Mouse (Mus musculus): Measurements from ENCODE around the gene Chrm5.
"Not testable (repeated sequence)": the region's sequence is repeated elsewhere in the genome, so short reads cannot be mapped to it uniquely, and the experiment has no call there.

Chrm5 gene

DNA sequence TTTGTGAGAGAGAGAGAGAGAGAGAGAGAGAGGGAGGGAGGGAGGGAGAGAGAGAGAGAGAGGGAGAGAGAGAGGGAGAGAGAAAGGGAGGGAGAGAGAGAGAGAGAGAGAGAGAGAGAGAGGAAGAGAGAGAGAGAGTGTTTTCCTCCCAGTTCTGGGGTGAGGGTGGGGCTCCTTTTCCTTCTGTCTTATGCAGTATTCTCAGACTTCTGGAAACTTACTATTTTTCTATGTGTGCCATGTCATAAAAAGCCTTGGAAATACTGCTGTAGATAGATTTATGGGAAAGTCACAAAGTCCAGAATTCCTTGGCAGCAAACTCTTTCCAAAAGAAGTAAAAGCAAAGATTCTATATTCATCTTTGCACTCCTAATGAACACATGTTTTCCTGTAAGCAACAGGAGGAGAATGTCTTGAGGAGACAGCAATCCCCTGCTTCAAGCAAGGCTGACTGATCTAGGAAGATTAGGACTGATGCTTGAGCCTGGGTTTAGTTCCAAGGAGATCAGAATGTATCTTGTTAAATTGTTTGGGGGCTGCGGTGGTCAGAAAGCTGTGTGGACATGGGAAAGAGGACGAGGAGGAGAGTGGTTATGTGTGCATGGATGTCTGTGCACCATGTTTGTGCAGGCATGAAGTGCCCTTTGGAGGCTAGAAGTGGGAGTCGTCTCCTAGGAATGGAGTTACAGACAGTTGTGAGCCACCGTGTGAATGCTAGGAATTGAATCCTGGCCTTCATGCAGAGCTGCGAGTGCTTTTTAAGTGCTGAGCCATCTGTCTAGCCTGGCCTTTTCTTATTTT is 2.2 kb upstream of the Chrm5 start:
- in situ Hi-C loops (cut with MboI), result loop anchor here (10.0 kb wide), 1 partner anchor 108 kb away; the partner anchor contains the start of gene Katnbl1

GRCm38 (mm10) chr2:112481564-112481963 is 995 bp upstream of the Chrm5 start:
- in situ Hi-C loops (cut with MboI), result loop anchor here (10.0 kb wide), 1 partner anchor 107 kb away; the partner anchor contains the start of gene Katnbl1

DNA sequence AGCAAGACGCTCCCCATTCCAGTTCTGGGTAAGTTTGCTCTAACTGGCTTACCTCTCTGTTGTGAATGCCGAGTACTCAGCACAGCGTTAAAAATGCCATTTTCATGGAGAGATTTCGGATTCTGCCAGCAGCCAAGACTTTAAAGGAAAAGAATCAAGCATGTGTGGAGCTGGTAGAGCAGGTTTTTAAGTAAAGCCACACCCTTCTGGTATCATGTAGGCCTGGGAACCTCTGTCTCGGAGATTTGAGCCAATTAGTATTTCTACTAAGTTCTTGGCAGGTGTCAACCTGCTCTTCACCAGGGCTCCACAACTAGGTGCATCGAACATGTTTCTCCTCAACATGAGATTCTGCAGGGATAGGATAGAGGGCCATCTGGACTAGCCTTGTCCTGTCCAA is 4.0 kb downstream of the Chrm5 start:
- in situ Hi-C loops (cut with MboI), result no loop called here

DNA sequence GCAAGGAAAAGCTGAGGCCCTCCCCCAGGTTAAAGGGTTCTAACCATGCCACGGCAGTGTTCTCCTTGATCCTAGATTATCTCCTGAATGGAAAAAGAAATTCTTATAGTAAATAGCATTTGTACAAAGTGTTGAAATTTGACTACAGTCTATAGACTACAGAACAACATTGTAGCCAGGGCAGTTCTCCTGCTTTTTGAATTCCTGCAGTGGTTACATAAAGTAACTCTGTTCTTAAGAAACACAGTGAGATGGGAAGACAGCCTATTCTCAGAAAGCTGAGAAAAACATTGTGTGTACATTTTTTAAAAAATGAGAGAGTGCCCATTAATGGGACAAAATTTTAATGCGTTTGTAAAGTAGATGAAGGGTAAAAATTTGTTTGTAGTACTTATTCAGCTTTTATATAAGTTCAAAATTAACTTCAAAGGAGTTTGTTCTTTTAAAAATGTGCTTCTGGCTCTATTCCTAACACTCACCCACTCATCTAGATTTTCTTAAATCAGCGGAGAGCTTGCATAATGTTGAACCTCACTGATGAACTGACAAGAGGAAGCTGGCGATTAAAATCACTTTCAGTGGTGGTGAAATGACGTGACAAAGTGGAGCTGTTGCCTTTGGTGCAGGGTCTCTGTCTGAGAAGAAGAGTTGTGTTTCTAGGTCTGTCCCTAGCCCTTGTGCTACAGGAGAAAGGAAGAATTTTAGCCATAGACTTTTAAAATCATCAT is 5.4 kb downstream of the Chrm5 start:
- in situ Hi-C loops (cut with MboI), result no loop called here

DNA sequence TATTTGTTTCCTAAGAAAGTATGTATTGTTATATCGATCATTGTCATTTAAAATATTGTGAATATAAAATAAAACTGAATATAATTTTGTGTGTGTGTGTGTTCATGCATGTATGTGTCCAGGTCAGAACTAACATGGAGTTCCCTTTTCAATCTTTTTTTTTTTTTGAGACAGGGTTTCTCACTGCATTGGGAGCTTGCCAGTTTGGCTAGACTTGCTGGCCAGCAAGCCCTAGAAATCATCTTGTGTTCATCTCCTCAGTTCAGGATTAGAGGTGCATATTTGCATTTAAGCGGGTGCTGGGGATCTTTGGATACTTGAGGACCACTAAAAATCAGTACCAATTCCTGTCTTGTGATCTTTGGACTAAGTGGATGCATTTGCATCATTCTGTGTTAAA is 8.5 kb downstream of the Chrm5 start:
- in situ Hi-C loops (cut with MboI), result no loop called here

- in situ Hi-C loops (cut with MboI), result no loop called here
Measured at GRCm38 (mm10) chr2:112470961-112471381, 9.6 kb downstream of the Chrm5 start.

GRCm38 (mm10) chr2:112469542-112469941 is 11.0 kb downstream of the Chrm5 start:
- in situ Hi-C loops (cut with MboI), result no loop called here

GRCm38 (mm10) chr2:112460557-112460956 is 20.0 kb downstream of the Chrm5 start:
- in situ Hi-C loops (cut with MboI), result no loop called here

DNA sequence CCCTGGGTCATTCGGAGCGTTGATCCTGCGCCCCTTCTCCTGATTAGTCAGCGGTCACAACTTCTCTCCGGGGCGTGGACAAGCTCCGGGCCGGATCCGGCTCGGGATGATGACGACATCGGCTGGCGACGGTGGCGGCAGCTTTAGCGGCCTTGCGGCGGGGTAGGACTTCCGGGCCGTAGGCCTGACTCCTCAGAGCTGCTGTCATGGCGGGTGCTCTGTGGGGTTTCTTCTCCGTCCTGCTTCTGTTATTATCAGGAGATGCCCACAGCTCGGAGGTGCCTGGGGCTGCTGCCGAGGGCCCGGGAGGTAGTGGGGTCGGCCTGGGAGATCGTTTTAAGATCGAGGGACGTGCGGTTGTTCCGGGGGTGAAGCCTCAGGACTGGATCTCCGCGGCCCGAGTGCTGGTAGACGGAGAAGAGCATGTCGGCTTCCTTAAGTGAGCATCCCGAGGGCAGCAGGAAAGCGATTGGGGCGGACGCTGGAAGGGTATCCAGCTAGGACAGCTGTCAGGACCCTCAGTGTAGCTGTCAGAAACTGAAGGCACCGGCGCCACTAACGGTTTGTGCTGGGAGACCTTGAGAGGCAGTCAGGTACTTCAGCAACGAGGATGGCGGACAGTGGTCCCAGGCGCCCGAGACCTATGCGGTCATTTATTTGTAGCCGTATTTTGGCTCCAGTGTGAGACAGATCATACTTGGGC is 25.6 kb downstream of the Chrm5 start, which contains the start of gene Emc7:
Gene Emc7 (plus strand): TSS at position 136 of the 703 bp plus-strand sequence.
- in situ Hi-C loops (cut with MboI), result loop anchor here (5.0 kb wide), 1 partner anchor 78 kb away; the partner anchor contains the start of gene Katnbl1

DNA sequence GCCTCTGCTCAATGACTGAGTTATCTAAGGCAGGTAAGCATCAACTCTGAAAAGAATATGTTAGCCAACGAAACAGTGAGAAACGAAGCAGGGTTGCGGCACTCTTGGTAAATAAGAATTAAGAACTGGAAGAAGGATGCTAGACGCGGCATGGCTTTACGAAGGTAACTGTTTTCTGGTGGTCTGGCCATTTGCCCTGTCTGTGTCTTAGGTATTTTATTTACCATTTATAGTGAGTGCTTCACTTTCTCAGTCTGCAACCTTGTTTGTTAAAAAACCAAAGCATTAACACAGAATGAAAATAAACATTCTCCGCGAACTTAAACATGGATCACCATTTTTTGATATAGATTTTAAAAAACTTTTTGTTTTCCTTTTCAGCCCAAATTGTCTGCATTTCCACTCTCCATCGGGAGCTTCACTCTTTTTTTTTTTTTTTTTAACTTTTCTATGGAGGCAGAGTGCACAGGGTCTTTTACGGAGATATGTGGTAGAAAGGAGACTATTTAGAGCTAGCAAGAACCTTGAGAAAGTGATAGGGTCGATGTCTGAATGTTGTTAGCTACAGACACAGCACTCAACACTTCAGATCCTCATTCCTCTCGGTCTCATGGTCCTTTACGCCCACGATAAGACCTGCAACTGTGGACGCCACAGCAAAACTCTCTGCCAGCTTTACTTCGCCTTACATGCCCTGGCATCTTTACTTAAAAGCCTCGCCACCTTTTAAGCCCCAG is 26.3 kb downstream of the Chrm5 start:
- in situ Hi-C loops (cut with MboI), result loop anchor here (5.0 kb wide), 1 partner anchor 77 kb away; the partner anchor contains the start of gene Katnbl1

GRCm38 (mm10) chr2:112452513-112452912 is 28.1 kb downstream of the Chrm5 start:
- in situ Hi-C loops (cut with MboI), result loop anchor here (5.0 kb wide), 1 partner anchor 75 kb away; the partner anchor contains the start of gene Katnbl1

GRCm38 (mm10) chr2:112449597-112450296 is 30.8 kb downstream of the Chrm5 start:
- in situ Hi-C loops (cut with MboI), result loop anchor here (5.0 kb wide), 1 partner anchor 72 kb away; the partner anchor contains the start of gene Katnbl1

- in situ Hi-C loops (cut with MboI), result no loop called here
Measured at GRCm38 (mm10) chr2:112448510-112449059, 32.0 kb downstream of the Chrm5 start.

DNA sequence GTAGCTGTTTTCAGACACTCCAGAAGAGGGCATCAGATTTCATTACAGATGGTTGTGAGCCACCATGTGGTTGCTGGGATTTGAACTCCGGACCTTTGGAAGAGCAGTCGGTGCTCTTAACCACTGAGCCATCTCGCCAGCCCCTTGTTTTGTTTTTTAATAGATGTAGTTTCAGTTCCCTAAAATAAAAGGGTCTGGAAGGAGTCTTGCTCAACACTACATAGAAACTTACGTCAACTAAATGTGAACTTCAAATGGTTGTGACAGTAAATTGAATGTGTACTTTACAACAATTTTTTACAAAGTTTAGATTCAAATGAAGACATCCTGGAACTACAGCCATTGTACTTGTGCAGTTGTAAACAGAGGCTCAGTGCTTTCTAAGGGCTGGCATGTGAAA is 32.5 kb downstream of the Chrm5 start:
- in situ Hi-C loops (cut with MboI), result not testable (repeated sequence)

GRCm38 (mm10) chr2:112445511-112445910 is 35.1 kb downstream of the Chrm5 start:
- in situ Hi-C loops (cut with MboI), result no loop called here

GRCm38 (mm10) chr2:112443491-112443890 is 37.1 kb downstream of the Chrm5 start:
- in situ Hi-C loops (cut with MboI), result no loop called here

DNA sequence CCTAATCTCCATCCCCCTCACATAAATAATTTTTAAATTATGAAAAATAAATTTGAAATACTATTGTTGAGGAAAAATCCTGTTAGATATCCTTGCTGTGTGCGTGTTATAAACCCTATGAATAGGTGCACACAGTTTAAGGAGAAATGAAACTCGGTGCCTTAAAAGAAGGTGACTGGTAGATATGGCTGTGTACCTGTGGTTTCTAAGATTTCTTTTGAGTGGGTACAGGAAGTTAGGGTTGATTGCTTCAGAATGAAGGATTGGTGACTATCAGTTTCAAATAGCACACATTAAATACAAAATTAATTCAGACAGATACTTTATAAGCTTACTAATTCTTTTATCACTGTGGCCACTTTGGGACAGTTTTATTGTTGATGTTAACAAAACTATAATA is 43.0 kb downstream of the Chrm5 start:
- in situ Hi-C loops (cut with MboI), result no loop called here

GRCm38 (mm10) chr2:112436292-112436691 is 44.3 kb downstream of the Chrm5 start:
- in situ Hi-C loops (cut with MboI), result no loop called here

DNA sequence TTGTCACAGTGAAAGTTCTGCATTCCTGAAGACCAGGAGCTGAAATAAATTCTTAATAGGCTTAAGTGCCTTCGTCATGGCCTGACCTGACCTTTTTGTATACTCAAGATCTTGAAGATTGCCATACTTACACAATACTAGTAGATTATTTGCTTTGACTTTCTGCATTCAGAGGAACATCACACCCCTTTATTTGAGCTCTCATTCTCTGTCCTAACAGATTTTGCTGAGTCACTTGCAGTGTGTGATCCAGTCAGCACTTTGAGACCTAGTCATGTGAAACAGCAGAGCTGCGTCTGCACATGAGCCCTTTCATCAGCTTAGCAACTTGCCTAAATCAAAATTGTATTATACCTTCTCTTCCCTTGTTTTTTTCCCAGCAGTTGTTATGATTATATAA is 47.2 kb downstream of the Chrm5 start:
- in situ Hi-C loops (cut with MboI), result no loop called here

DNA sequence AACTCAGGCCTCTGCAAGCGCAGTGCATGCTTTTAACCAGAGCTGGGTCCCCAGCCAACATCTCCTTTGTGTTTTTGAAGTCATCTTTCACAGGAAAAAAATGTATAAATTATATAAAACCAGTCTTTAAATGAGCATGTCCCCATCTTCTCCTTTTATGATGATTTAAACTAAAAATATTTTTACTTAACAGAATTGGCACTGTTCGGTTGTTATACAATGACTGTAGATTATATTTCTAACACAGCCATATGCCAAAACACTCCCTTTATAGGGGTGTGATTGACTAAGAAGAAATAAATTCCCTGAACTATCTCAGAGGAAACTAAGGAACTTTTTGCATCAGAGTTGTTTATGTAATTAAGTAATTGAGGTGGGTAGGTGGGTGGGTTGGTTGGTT is 48.0 kb downstream of the Chrm5 start:
- in situ Hi-C loops (cut with MboI), result no loop called here
